Comparison of ENCODE assay signal across 8 mouse cellular contexts in genomic region chr4:40969781-40970591, GRCm38 (mm10). TPM values are rescaled to one million over a fixed set of nuclear protein-coding genes. Genes with fewer than 3 reads are reported as not detected.
DNase-seq lines count a peak whose midpoint lies in the region; ATAC-seq and TF ChIP-seq lines count a peak whose summit lies in the region.
"Had no signal": no experiment of that assay in that cellular context is flagged by ENCODE, and none has a peak within 500 bp of the region (broad histone marks: within the 10 kb centered on the region; RNA-seq: fewer than 3 reads in every experiment).

No protein-coding gene starts in this region.

- peak; percentile 53 for ATAC-seq in midbrain, embryonic 12.5 days (ENCODE audit: low FRiP score, low read depth)

- H3K27ac ChIP-seq in embryonic fibroblast, embryonic 13.5 days (ENCODE audit: insufficient read depth, low read length) = peak overlapping the region; percentile 79; the same call in 1 of the 2 replicates
- peak overlapping the region; percentile 86 for H3K27ac ChIP-seq in midbrain, embryonic 12.5 days (replicated peaks)

- no peak; the same call in 1 of the 2 replicates for TF ChIP-seq POLR2A in embryonic fibroblast, embryonic 13.5 days (IDR thresholded peaks at IDR 0.05; ENCODE audit: low read depth, low read length)

- peak overlapping the region; percentile 86 for H3K4me3 ChIP-seq in embryonic fibroblast, embryonic 13.5 days (ENCODE audit: insufficient read depth, low read length)
- H3K4me3 ChIP-seq in midbrain, embryonic 12.5 days = peak overlapping the region; percentile 97

- 16% methylated on average over 11 of the region's 13 CpGs for WGBS in midbrain, embryonic 12.5 days

- peak; percentile 22 for DNase-seq in 3T3-L1 (ENCODE audit: low read depth, low spot score)
- DNase-seq in CD4-positive helper T cell, adult 2 months (ENCODE audit: low read depth, low spot score) = peak; percentile 29
- DNase-seq in kidney, adult 8-10 months = peak; percentile 18 to 30
- no peak for DNase-seq in urinary bladder, adult 2 months (ENCODE audit: low spot score)
- no peak for DNase-seq in gastrocnemius, adult 18-20 months (ENCODE audit: low spot score)

- no peaks in the 10 kb centered on the region for H3K27me3 ChIP-seq in midbrain, embryonic 12.5 days

- H3K9me3 ChIP-seq in midbrain, embryonic 12.5 days = no peaks in the 10 kb centered on the region

- peaks cover 26% of the 10 kb centered on the region for H3K36me3 ChIP-seq in midbrain, embryonic 12.5 days

- no peak for TF ChIP-seq CTCF in embryonic fibroblast, embryonic 13.5 days (IDR thresholded peaks at IDR 0.05; ENCODE audit: borderline replicate concordance, insufficient read depth, low read length)

- peak overlapping the region; percentile 85 for H3K4me2 ChIP-seq in midbrain, embryonic 12.5 days (replicated peaks)

- peak overlapping the region; percentile 91 for H3K9ac ChIP-seq in midbrain, embryonic 12.5 days (replicated peaks)

- H3K4me1 ChIP-seq in embryonic fibroblast, embryonic 13.5 days (ENCODE audit: control insufficient read depth, insufficient read depth, low read length) = peaks cover 16% of the 10 kb centered on the region
- H3K4me1 ChIP-seq in midbrain, embryonic 12.5 days = peaks cover 14% of the 10 kb centered on the region

RNA-seq across cellular contexts. Expression of gene Nfx1, which starts 0.7 kb away (rescaled TPM):
- 57.7 and 70.6 TPM in 2 replicates for polyA plus RNA-seq in embryonic fibroblast, embryonic 13.5 days (2011; ENCODE audit: insufficient read length, low read depth, missing spikeins)
- polyA plus RNA-seq in midbrain, embryonic 12.5 days (2016; fragmentation: Nextera tagmentation; extraction: Ambion mirVana) = 102 and 104 TPM in 2 replicates
- 60.1 and 61.1 TPM in 2 replicates for polyA plus RNA-seq in urinary bladder, adult 2 months (2012; rRNA removed)
- total RNA-seq in gastrocnemius, adult 18-20 months (2021) = 10 to 100 TPM; 18.8 to 19.5 TPM

RNA-seq across cellular contexts. Expression of gene Chmp5, which starts 21.8 kb away (rescaled TPM):
- polyA plus RNA-seq in embryonic fibroblast, embryonic 13.5 days (2011; ENCODE audit: insufficient read length, low read depth, missing spikeins) = 118 TPM in 2 replicates
- polyA plus RNA-seq in midbrain, embryonic 12.5 days (2016; fragmentation: Nextera tagmentation; extraction: Ambion mirVana) = 152 and 158 TPM in 2 replicates
- polyA plus RNA-seq in urinary bladder, adult 2 months (2012; rRNA removed) = 102 and 115 TPM in 2 replicates
- total RNA-seq in gastrocnemius, adult 18-20 months (2021) = 10 to 100 TPM; 23.2 to 25.4 TPM

RNA-seq across cellular contexts. Expression of gene Bag1, which starts 21.9 kb away (rescaled TPM):
- polyA plus RNA-seq in embryonic fibroblast, embryonic 13.5 days (2011; ENCODE audit: insufficient read length, low read depth, missing spikeins) = 134 and 147 TPM in 2 replicates
- 218 and 219 TPM in 2 replicates for polyA plus RNA-seq in midbrain, embryonic 12.5 days (2016; fragmentation: Nextera tagmentation; extraction: Ambion mirVana)
- 126 and 153 TPM in 2 replicates for polyA plus RNA-seq in urinary bladder, adult 2 months (2012; rRNA removed)
- 100 to 1,000 TPM; 232 to 237 TPM for total RNA-seq in gastrocnemius, adult 18-20 months (2021)

RNA-seq across cellular contexts. Expression of gene Spink4, which starts 50.1 kb away (rescaled TPM):
- not detected in 2 replicates for polyA plus RNA-seq in embryonic fibroblast, embryonic 13.5 days (2011; ENCODE audit: insufficient read length, low read depth, missing spikeins)
- not detected in 2 replicates for polyA plus RNA-seq in midbrain, embryonic 12.5 days (2016; fragmentation: Nextera tagmentation; extraction: Ambion mirVana)
- 0.37 TPM in 1 of 2 replicates, not detected in the other for polyA plus RNA-seq in urinary bladder, adult 2 months (2012; rRNA removed)
- not detected for total RNA-seq in gastrocnemius, adult 18-20 months (2021)
- total RNA-seq: hematopoietic stem cell, adult 5-6 weeks had no signal

Comparison
In these comparisons a context has a peak if more than half of its experiments do, and no peak if none do; other contexts are left out.
1. DNase-seq: peak in 3T3-L1 (single experiment), CD4-positive helper T cell, adult 2 months (single experiment) and kidney, adult 8-10 months (2 of 2); none in urinary bladder, adult 2 months (single experiment) and gastrocnemius, adult 18-20 months (single experiment).